Mouse (Mus musculus) cerebellum, adult 9-11 months (tissue): Measurements from ENCODE around the gene Tie1.
"Not testable (repeated sequence)": the region's sequence is repeated elsewhere in the genome, so short reads cannot be mapped to it uniquely, and the experiment has no call there.

Experiments used
- DNase-seq: peaks from one replicate; pipeline ENCODE4 v3.0.0; 2022

The Tie1 gene

GRCm38 (mm10) chr4:118489717-118490132 lies at the start of gene Tie1:
Tie1 (minus strand) TSS chr4:118490061.
- DNase-seq: no peak

DNA sequence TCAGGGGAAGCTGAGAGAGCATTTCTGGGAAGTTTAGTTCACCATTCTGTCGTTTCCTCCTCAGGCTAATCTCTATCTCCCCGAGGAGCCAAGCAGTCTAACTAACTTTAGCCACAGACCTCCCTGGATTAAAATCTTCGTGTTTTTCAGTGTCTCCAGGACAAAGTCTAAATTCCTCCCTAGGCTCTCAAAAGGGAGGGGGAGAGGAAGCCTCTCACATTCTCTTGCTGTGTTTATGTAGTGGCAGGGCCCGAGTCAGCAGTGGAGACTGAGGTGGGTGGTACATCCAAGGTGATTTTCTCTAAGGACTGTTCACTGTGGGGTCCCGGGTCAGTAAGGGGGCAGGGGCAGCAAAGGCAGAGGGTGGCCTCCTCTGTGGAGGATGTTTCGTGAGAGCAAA lies 47.9 kb upstream of the Tie1 start:
- no peak for DNase-seq

GRCm38 (mm10) chr4:118535610-118536009 lies 45.7 kb upstream of the Tie1 start:
- DNase-seq: no peak

DNA sequence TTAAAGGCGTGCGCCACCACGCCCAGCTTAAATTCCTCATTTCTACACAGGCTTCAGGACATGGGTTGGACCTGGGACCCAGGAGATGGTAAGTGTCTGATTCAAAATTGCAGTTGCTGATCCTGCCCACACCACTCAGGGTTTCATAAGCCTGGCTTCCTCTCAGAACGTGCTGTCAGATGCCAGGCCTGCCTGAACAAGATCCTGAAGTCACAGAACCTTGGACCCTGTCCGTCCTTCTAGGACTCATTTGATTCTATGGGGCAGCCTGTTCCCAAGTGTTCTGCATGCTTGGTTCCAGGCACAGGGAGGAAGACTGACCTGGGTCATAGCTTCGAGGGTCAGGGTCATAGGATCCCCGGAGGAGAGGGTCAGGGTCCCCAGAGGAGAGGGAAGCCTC lies 43.7 kb upstream of the Tie1 start:
- no peak for DNase-seq

DNA sequence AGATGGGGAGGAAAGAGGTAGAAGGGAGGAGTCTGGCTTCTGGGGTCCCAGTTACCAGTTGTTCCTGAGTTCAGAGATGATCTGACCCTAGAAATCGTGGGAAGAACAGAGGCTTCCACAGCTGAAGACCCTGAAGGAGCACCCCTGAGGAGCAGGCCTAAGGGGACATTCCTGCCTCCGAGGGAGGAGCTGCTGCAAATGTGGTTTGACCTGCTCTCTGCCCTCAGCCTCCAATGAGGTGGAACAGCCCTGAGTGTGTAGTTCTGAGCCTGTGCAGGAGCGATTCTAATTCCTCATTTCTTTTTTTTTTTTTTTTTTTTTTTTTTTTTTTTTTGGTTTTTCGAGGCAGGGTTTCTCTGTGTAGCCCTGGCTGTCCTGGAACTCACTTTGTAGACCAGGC lies 43.3 kb upstream of the Tie1 start:
- DNase-seq: no peak

- DNase-seq: no peak
Measured at GRCm38 (mm10) chr4:118532663-118533062, 42.8 kb upstream of the Tie1 start.

- no peak for DNase-seq
Measured at GRCm38 (mm10) chr4:118527720-118528119, 37.9 kb upstream of the Tie1 start.

DNA sequence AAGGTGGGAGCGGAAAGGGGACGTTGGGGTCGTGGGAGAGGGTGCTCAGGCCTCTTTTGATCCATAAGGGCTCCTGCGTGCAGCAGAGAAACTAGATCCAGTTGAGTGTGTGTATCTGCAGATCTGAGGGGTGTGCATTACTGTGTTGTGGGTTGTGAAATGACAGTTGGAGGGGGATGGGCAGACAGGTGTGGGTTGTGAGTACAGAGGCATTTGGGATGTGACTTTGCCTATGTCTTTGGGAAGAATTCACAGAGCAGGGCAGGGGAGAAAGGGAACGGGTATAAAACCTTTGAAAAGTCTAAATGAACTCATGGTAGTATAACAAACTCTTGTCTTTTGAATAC lies 37.4 kb upstream of the Tie1 start:
- DNase-seq: no peak

DNA sequence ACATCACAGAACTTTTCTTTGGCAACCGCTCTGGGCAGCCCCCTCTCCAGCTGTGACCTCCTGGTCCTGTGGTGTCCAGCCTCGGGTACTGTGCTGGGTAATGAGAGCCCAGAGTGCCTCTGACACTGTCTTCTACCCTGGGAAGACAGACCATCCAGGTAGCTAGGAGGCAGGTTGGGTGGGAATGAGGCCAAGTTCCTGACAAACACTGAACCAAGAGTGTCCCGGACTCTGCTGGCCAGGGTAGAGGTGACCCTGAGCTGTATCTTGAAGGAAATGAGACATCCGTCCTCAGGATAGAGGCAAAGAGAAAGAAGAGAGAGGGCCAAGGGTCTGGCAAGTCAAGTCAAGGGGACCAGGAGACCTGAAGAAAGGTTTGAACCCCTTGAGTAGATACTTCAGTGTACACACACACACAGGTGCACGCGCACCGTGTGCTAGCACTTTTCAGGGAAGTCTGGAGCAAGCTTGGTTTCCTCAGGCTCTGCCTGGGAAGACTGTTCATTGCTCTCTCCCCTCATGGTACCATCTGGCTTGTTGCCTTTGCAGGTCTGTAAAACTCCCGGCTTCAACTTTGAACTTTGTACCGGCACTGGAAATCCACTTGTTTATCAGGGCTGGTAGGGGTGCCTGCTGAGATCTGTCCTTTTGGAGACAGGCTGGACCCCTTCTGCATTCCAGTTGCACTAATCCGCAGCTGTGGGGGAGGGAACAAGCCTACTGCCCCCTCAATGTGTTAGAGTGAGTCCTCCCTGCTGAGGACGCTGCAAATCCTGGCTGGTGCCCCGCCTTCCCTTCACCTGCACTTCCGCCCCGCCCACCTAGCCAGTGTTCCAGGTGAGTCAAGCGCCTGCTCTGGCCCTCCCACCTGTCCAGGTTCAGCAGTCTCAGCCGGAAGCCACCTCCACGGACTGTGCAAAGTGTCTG lies 36.8 kb upstream of the Tie1 start, which contains the start of gene 2610528J11Rik:
2610528J11Rik (plus strand) TSS at position 592 of the 927 bp plus-strand sequence.
- no peak for DNase-seq

DNA sequence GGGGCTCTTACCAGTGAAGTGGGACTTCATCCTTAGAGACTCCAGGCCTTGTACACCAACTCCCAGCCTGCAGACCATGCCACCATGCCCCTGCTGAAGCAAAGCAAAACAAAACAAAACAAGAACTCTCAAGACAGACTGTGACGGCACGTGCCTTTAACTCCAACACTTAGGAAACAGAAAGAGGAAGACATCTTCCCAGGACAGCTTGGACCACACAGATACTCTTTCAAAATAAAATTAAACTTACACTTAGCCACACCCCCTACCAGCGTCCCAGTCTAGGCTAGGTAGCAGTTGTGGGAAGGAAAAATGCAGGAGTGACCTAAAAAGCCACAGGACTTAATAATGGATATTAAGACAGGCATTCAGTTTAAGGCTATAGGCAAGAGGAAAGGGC lies 35.9 kb upstream of the Tie1 start:
- DNase-seq: no peak

DNA sequence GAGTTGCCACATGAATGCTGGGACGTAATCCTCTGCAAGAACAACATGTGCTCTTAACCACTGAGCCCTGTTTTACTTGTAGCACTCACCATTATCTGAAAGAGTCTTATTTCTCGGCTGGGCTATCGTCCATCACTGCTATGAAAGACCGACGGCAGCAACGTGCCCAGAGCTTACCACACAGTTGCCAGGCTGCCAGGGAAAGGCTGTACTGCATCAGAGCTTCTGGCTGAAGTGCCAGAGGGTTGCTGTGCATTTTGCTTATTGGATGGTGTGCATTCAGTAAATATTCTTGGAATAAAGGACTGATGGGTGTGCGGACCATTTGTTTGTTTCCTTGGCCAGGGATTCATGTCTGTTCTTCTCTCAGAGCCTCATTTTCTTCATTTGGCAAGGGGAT lies 34.1 kb upstream of the Tie1 start:
- no peak for DNase-seq

- DNase-seq: no peak
Measured at GRCm38 (mm10) chr4:118522248-118522647, 32.4 kb upstream of the Tie1 start.

GRCm38 (mm10) chr4:118518208-118518607 lies 28.3 kb upstream of the Tie1 start:
- no peak for DNase-seq

DNA sequence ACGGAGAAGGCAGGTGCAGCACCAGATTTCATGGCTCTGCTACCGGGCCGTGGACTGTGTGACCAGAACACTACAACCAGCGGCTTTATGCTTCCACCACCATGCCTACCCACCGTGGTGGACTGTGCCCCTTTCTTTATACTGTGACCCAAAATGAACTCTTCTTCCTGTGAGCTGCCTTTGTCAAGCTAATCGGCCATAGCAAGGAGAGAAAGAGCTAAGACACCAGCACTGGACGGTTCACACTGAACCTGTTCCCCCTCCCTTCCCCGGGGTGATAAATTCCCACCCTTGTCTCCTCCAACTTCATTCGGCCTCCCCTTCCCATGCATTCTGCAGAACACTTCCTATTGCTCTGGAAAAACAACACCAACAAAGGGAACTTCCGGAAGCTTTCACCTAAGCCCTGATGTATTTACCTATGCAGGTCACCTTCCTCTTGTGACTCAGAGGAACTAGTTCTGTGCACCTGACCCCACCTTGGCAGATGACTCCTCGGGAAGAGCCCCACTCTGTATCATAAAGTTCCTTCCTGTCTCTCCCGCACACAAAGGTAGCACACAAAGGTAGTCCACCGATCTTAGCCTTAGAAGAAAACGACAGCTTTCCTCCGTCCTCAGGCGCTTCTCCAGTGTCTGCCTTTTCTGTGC lies 27.8 kb upstream of the Tie1 start:
- DNase-seq: no peak

GRCm38 (mm10) chr4:118516699-118517496 lies 27.0 kb upstream of the Tie1 start:
- no peak for DNase-seq

- DNase-seq: no peak
Measured at GRCm38 (mm10) chr4:118509050-118509449, 19.2 kb upstream of the Tie1 start.

GRCm38 (mm10) chr4:118507171-118507570 lies 17.3 kb upstream of the Tie1 start:
- DNase-seq: not testable (repeated sequence)

DNA sequence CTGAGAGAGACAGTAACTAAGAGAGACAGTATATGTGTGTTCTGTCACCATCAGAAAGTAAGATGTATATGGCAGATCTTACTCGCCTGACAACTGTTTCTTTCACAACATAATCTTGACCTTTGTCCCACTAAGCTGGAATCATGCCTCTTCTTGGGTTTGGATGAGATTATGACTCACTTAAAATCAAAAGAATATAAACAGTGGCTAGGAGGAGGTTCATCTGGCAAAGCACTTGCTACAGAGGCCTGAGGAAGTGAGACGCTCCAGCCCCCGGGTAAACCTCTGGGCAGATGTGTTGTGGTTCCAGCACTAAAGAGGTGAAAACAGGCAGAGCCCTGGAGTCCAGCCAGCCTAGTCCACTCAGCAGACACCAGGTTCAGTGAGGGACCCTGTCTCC lies 15.7 kb upstream of the Tie1 start:
- DNase-seq: no peak

GRCm38 (mm10) chr4:118500792-118501191 lies 10.9 kb upstream of the Tie1 start:
- no peak for DNase-seq

GRCm38 (mm10) chr4:118500171-118500724 lies 10.4 kb upstream of the Tie1 start:
- no peak for DNase-seq

GRCm38 (mm10) chr4:118490461-118490860 lies 600 bp upstream of the Tie1 start:
- no peak for DNase-seq

- DNase-seq: no peak
Measured at GRCm38 (mm10) chr4:118476773-118477530, 12.9 kb downstream of the Tie1 start.
